Mouse (Mus musculus) megakaryocyte, embryonic 14.5 days (primary cell): ENCODE results near the gene Slc43a2.

ENCODE experiments used
- FLI1 ChIP-seq: IDR thresholded peaks from 2 replicates; pipeline ENCODE4 v1.6.1; 2012; ENCODE audit warnings: low read length, inconsistent platforms, mixed read lengths
- GATA1 ChIP-seq: IDR thresholded peaks from 3 replicates; pipeline ENCODE4 v1.6.1; 2012; ENCODE audit warnings: mixed read lengths, low read length, inconsistent platforms, borderline replicate concordance

DNA sequence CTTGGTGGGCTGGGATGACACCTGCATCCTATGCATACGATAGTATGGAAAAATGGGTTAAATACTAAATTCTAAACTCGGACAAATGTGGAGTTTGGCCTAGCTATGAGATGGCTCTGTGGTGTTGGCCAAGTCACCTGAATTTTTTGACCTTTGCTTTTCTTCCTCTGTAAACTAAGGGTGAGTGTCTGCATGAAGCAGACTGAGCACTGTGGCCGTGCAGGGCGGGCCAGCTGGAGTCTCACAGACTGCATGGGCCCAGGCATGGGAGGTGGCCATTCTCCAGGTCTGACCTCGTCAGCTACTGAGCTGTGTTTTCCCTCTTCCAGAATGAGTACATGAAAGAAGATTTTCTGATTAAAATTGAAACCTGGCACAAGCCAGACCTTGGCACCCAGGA lies 77.3 kb downstream of the Slc43a2 start:
- TF ChIP-seq GATA1 = no peak
- no peak for TF ChIP-seq FLI1
